Mouse (Mus musculus): Measurements from ENCODE around the gene Olfr181. TPM values are rescaled to one million over a fixed set of nuclear protein-coding genes. Genes with fewer than 3 reads are reported as not detected.

Olfr181 gene
- total RNA-seq (2015; ENCODE audit: low replicate concordance), result not detected in 2 replicates
- not detected in 2 replicates for total RNA-seq (2017; ENCODE audit: low replicate concordance)

DNA sequence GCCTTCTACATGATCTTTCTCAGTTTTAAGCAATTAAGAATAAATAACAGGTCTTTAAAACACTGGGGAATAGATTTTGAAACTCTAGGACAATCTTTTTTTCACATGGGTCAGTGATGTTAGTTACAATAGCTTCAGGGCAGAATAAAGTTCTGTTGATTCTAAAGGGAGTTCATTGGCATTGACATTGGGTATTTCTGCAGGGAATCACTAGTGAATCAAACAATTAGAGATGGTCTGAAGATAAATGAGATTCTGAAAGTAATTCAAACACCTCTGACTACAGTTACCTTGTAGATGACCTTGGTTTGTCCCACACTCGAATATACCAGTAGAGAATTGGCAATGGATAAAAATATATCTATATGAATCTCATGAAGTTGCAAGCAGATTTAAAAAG, at the start of gene Olfr181:
Olfr181 (minus strand) TSS at position 101 of the 400 bp plus-strand sequence.
- ATAC-seq (replicated peaks; ENCODE audit: low FRiP score, poor library complexity, severe bottlenecking), result no peak

DNA sequence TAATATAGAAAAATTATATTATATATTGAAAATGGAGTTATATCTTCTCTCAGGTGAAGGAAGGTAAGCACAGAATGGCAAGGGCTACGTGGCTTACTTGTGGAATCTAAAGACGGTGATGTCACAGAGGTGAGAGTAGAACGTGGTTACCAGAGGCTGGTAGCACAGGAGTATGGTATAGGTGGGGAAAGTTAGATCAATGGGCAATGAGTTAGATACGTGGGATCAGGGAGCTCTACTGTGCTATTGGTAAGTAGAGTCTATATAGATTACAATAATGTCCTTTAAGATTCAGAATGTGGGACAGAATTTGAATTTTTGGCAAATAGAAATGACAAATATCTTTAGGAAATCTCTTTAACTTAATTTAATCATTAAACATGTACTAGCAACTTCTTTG, 737 bp upstream of the Olfr181 start, which contains the start of gene Olfr180:
Olfr180 (minus strand) TSS at position 101 of the 400 bp plus-strand sequence.
- ATAC-seq (replicated peaks; ENCODE audit: low FRiP score, poor library complexity, severe bottlenecking), result no peak

DNA sequence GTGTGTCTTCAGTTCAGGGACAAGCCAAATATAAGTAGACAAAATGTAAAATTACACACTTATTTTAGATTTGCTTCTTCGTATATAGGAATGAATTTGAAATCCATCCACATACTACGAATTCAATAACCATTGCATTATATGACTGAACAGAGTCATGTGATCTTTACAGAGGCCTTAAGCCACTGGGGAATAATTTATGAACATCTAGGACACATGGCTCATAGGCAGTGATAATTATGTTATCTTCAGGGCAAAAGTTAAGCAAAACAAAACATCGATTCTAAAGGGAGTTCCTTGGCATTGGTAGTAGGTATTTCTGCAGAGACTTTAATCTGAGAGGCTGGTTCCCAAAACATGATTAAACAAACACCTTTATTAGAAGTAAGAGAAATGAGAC, 36.6 kb downstream of the Olfr181 start, which contains the start of gene Olfr178:
Olfr178 (minus strand) TSS at position 101 of the 400 bp plus-strand sequence.
- no peak for ATAC-seq (replicated peaks; ENCODE audit: low FRiP score, poor library complexity, severe bottlenecking)

DNA sequence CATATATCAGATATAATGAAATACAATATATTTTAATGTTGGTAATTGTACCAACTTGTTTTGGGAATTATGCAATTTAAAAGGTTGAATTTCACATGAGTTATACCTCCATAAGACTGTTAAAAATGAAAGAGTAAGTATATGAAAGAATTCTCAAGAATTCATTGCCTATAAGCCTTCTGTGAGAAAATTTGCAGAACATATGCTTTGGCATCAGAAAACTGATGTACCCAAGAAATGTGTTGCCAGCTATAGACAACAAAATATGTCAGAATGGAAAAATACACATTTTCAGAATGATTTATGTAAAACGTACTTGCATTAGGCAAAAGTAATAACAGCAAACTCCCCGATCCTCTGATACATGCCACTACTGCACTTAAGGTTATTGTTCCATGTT, 44.1 kb downstream of the Olfr181 start:
- ATAC-seq (replicated peaks; ENCODE audit: low FRiP score, poor library complexity, severe bottlenecking), result no peak

Other genes starting within 250 kb of the Olfr181 start
- gene Gpr15, start 209.7 kb downstream of the Olfr181 start, total RNA-seq (2015; ENCODE audit: low replicate concordance), result not detected in 2 replicates
- not detected in 2 replicates for gene Gpr15, start 209.7 kb downstream of the Olfr181 start, total RNA-seq (2017; ENCODE audit: low replicate concordance)
- 8.6 and 11.9 TPM in 2 replicates for gene Cldnd1, start 200.8 kb downstream of the Olfr181 start, total RNA-seq (2015; ENCODE audit: low replicate concordance)
- 6.2 and 10.3 TPM in 2 replicates for gene Cldnd1, start 200.8 kb downstream of the Olfr181 start, total RNA-seq (2017; ENCODE audit: low replicate concordance)
- not detected in 2 replicates for gene Olfr172, start 165.6 kb downstream of the Olfr181 start, total RNA-seq (2015; ENCODE audit: low replicate concordance)
- gene Olfr172, start 165.6 kb downstream of the Olfr181 start, total RNA-seq (2017; ENCODE audit: low replicate concordance), result not detected in 2 replicates
- not detected in 2 replicates for gene Olfr173, start 128.5 kb downstream of the Olfr181 start, total RNA-seq (2015; ENCODE audit: low replicate concordance)
- gene Olfr173, start 128.5 kb downstream of the Olfr181 start, total RNA-seq (2017; ENCODE audit: low replicate concordance), result not detected in 2 replicates
- not detected in 2 replicates for gene Olfr175-ps1, start 102.0 kb downstream of the Olfr181 start, total RNA-seq (2015; ENCODE audit: low replicate concordance)
- gene Olfr175-ps1, start 102.0 kb downstream of the Olfr181 start, total RNA-seq (2017; ENCODE audit: low replicate concordance), result not detected in 2 replicates
- gene Olfr177, start 54.0 kb downstream of the Olfr181 start, total RNA-seq (2015; ENCODE audit: low replicate concordance), result not detected in 2 replicates
- gene Olfr177, start 54.0 kb downstream of the Olfr181 start, total RNA-seq (2017; ENCODE audit: low replicate concordance), result not detected in 2 replicates
- gene Olfr178, start 36.7 kb downstream of the Olfr181 start, total RNA-seq (2015; ENCODE audit: low replicate concordance), result not detected in 2 replicates
- gene Olfr178, start 36.7 kb downstream of the Olfr181 start, total RNA-seq (2017; ENCODE audit: low replicate concordance), result not detected in 2 replicates
- gene Olfr180, start 637 bp upstream of the Olfr181 start, total RNA-seq (2015; ENCODE audit: low replicate concordance), result not detected in 2 replicates
- not detected in 2 replicates for gene Olfr180, start 637 bp upstream of the Olfr181 start, total RNA-seq (2017; ENCODE audit: low replicate concordance)
- not detected in 2 replicates for gene Olfr183, start 66.6 kb upstream of the Olfr181 start, total RNA-seq (2015; ENCODE audit: low replicate concordance)
- gene Olfr183, start 66.6 kb upstream of the Olfr181 start, total RNA-seq (2017; ENCODE audit: low replicate concordance), result not detected in 2 replicates
- gene Olfr186, start 101.5 kb upstream of the Olfr181 start, total RNA-seq (2015; ENCODE audit: low replicate concordance), result not detected in 2 replicates
- gene Olfr186, start 101.5 kb upstream of the Olfr181 start, total RNA-seq (2017; ENCODE audit: low replicate concordance), result not detected in 2 replicates
- not detected in 2 replicates for gene Olfr187, start 111.0 kb upstream of the Olfr181 start, total RNA-seq (2015; ENCODE audit: low replicate concordance)
- gene Olfr187, start 111.0 kb upstream of the Olfr181 start, total RNA-seq (2017; ENCODE audit: low replicate concordance), result not detected in 2 replicates
- not detected in 2 replicates for gene Olfr190, start 149.2 kb upstream of the Olfr181 start, total RNA-seq (2015; ENCODE audit: low replicate concordance)
- under 0.01 TPM in 1 of 2 replicates, not detected in the other for gene Olfr190, start 149.2 kb upstream of the Olfr181 start, total RNA-seq (2017; ENCODE audit: low replicate concordance)
- not detected in 2 replicates for gene Olfr191, start 161.1 kb upstream of the Olfr181 start, total RNA-seq (2015; ENCODE audit: low replicate concordance)
- not detected in 2 replicates for gene Olfr191, start 161.1 kb upstream of the Olfr181 start, total RNA-seq (2017; ENCODE audit: low replicate concordance)
- not detected in 2 replicates for gene Olfr193, start 183.1 kb upstream of the Olfr181 start, total RNA-seq (2015; ENCODE audit: low replicate concordance)
- gene Olfr193, start 183.1 kb upstream of the Olfr181 start, total RNA-seq (2017; ENCODE audit: low replicate concordance), result not detected in 2 replicates
- gene Olfr194, start 192.3 kb upstream of the Olfr181 start, total RNA-seq (2015; ENCODE audit: low replicate concordance), result not detected in 2 replicates
- gene Olfr194, start 192.3 kb upstream of the Olfr181 start, total RNA-seq (2017; ENCODE audit: low replicate concordance), result not detected in 2 replicates
- not detected in 2 replicates for gene Olfr195, start 218.3 kb upstream of the Olfr181 start, total RNA-seq (2015; ENCODE audit: low replicate concordance)
- not detected in 2 replicates for gene Olfr195, start 218.3 kb upstream of the Olfr181 start, total RNA-seq (2017; ENCODE audit: low replicate concordance)
- gene Olfr196, start 241.7 kb upstream of the Olfr181 start, total RNA-seq (2015; ENCODE audit: low replicate concordance), result not detected in 2 replicates
- gene Olfr196, start 241.7 kb upstream of the Olfr181 start, total RNA-seq (2017; ENCODE audit: low replicate concordance), result 0.28 TPM in 1 of 2 replicates, not detected in the other